Mouse (Mus musculus) embryonic fibroblast, embryonic 13.5 days (primary cell): ENCODE results near the gene Ephb3. TPM values are rescaled to one million over a fixed set of nuclear protein-coding genes. Genes with fewer than 3 reads are reported as not detected.

Experiments used
- H3K27ac ChIP-seq: 2 replicates; pipeline ENCODE4 v1.5.1; 2012; ENCODE audit warnings: low read length, control low read depth, inconsistent platforms; ENCODE audit not compliant: insufficient read depth
- H3K4me1 ChIP-seq: 2 replicates; pipeline ENCODE4 v1.6.1; 2011; ENCODE audit warnings: low read length; ENCODE audit not compliant: control insufficient read depth, insufficient read depth
- H3K4me3 ChIP-seq: 2 replicates; pipeline ENCODE4 v1.5.1; 2011; ENCODE audit warnings: mild to moderate bottlenecking, control low read depth, low read length; ENCODE audit not compliant: insufficient read depth
- CTCF ChIP-seq: IDR thresholded peaks from 2 replicates; pipeline ENCODE4 v1.5.1; 2011; ENCODE audit warnings: mild to moderate bottlenecking, control low read depth, low read length, moderate library complexity, borderline replicate concordance; ENCODE audit not compliant: insufficient read depth
- POLR2A ChIP-seq: IDR thresholded peaks from 2 replicates; pipeline ENCODE4 v1.6.1; 2011; ENCODE audit warnings: low read depth, mild to moderate bottlenecking, control low read depth, low read length, moderate library complexity
- polyA plus RNA-seq: library from polyadenylated mRNA; stranded (reverse); fragments of >200 nt; gene quantifications from 2 replicates; pipeline ENCODE4 v1.2.4, GENCODE M21; 2011; ENCODE audit warnings: low read depth; ENCODE audit not compliant: missing spikeins, insufficient read length

The Ephb3 gene
- polyA plus RNA-seq, 1 experiment: 45.5 TPM

GRCm38 (mm10) chr16:21219656-21220055 lies 15.1 kb downstream of the Ephb3 start:
- H3K27ac ChIP-seq: no peak overlapping the region
- peaks cover 4% of the 10 kb centered on the region; the same call in 1 of the 2 replicates for H3K4me1 ChIP-seq
- no peak for TF ChIP-seq CTCF
- TF ChIP-seq POLR2A: no peak
- no peak overlapping the region for H3K4me3 ChIP-seq

GRCm38 (mm10) chr16:21223038-21223437 lies 18.5 kb downstream of the Ephb3 start:
- TF ChIP-seq POLR2A (no peak), CTCF (no peak)
- no peak overlapping the region for H3K4me3 ChIP-seq
- no peak overlapping the region for H3K27ac ChIP-seq
- H3K4me1 ChIP-seq: peaks cover 5% of the 10 kb centered on the region; the same call in 1 of the 2 replicates

GRCm38 (mm10) chr16:21224648-21225240 lies 20.2 kb downstream of the Ephb3 start:
- TF ChIP-seq POLR2A (no peak), CTCF (no peak)
- H3K4me1 ChIP-seq: peaks cover 5% of the 10 kb centered on the region; the same call in 1 of the 2 replicates
- no peak overlapping the region for H3K27ac ChIP-seq
- H3K4me3 ChIP-seq: no peak overlapping the region

GRCm38 (mm10) chr16:21226629-21227028 lies 22.1 kb downstream of the Ephb3 start:
- peaks cover 5% of the 10 kb centered on the region; the same call in 1 of the 2 replicates for H3K4me1 ChIP-seq
- no peak overlapping the region for H3K27ac ChIP-seq
- TF ChIP-seq CTCF: no peak
- TF ChIP-seq POLR2A: no peak
- no peak overlapping the region for H3K4me3 ChIP-seq

GRCm38 (mm10) chr16:21235135-21235534 lies 30.6 kb downstream of the Ephb3 start:
- Histone ChIP-seq H3K4me3 (no peak overlapping the region), H3K27ac (no peak overlapping the region), H3K4me1 (peaks cover 14% of the 10 kb centered on the region)
- TF ChIP-seq CTCF (no peak), POLR2A (no peak)

- H3K4me1 ChIP-seq: peaks cover 14% of the 10 kb centered on the region
- no peak overlapping the region for H3K4me3 ChIP-seq
- peak overlapping the region; percentile 19; the same call in 1 of the 2 replicates for H3K27ac ChIP-seq
- TF ChIP-seq CTCF (no peak), POLR2A (no peak)
Measured at GRCm38 (mm10) chr16:21238722-21239121, 34.2 kb downstream of the Ephb3 start.

- H3K4me1 ChIP-seq: peaks cover 16% of the 10 kb centered on the region
Measured at GRCm38 (mm10) chr16:21240547-21240946, 36.0 kb downstream of the Ephb3 start.

GRCm38 (mm10) chr16:21241030-21241429 lies 36.5 kb downstream of the Ephb3 start:
- Histone ChIP-seq H3K27ac (no peak overlapping the region), H3K4me3 (no peak overlapping the region), H3K4me1 (peaks cover 16% of the 10 kb centered on the region)
- no peak for TF ChIP-seq POLR2A

More at GRCm38 (mm10) chr16:21240547-21240946, 36.0 kb downstream of the Ephb3 start:
- no peak overlapping the region for H3K27ac ChIP-seq
- no peak overlapping the region for H3K4me3 ChIP-seq
- TF ChIP-seq POLR2A: no peak
- TF ChIP-seq CTCF: no peak

GRCm38 (mm10) chr16:21242946-21243345 lies 38.4 kb downstream of the Ephb3 start:
- Histone ChIP-seq H3K4me1 (peaks cover 18% of the 10 kb centered on the region), H3K27ac (no peak overlapping the region), H3K4me3 (no peak overlapping the region)
- TF ChIP-seq CTCF (no peak), POLR2A (no peak)

GRCm38 (mm10) chr16:21244803-21245202 lies 40.2 kb downstream of the Ephb3 start:
- H3K27ac ChIP-seq: no peak overlapping the region

GRCm38 (mm10) chr16:21245387-21245786 lies 40.8 kb downstream of the Ephb3 start:
- no peak for TF ChIP-seq CTCF
- no peak for TF ChIP-seq POLR2A
- peaks cover 5% of the 10 kb centered on the region; the same call in 1 of the 2 replicates for H3K4me1 ChIP-seq
- H3K4me3 ChIP-seq: no peak overlapping the region
- no peak overlapping the region for H3K27ac ChIP-seq

More at GRCm38 (mm10) chr16:21244803-21245202, 40.2 kb downstream of the Ephb3 start:
- H3K4me1 ChIP-seq: peaks cover 5% of the 10 kb centered on the region; the same call in 1 of the 2 replicates
- no peak overlapping the region for H3K4me3 ChIP-seq
- TF ChIP-seq POLR2A (no peak), CTCF (no peak)
